Mouse (Mus musculus) liver, adult (tissue): ENCODE results near the gene Chpf.

Experiments used
- GATA4 ChIP-seq: IDR thresholded peaks from 2 replicates; pipeline ENCODE4 v1.6.1; 2014; ENCODE audit warnings: mild to moderate bottlenecking, low read length; ENCODE audit not compliant: insufficient replicate concordance

The Chpf gene

DNA sequence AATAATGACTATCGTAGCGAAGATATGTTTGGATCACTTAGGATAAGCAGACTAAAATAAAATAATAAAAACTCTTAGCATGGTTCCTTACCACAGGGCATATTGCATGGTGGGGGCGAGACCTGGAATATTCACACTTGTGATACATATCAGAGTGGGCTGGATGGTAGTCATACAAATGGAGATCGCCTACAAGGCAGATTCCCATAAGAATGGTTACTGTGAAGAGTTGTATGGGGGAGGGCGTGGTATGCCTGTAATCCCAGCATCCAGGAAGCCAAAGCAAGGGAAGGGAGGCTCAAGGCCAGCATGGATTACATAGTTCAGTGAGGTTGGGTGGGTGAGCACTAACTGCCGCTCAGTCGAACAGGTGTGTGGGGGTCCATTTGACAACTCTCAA, 1.6 kb upstream of the Chpf start:
- TF ChIP-seq GATA4, result no peak

DNA sequence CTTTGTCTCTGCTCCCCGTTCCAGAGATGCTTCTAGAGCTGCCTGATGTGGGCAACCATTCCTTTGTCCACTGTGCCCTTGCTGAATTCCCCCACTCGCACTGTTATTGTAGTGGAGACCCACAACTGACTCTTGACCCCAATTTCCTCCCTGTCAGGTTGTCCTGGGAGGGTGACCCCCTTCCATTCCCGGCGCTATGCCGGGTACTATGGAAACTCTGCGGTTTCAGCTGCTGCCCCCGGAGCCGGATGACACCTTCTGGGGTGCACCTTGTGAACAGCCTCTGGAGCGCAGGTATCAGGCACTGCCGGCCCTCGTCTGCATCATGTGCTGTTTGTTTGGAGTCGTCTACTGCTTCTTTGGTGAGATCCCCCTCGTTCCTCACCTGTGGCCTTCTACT, 929 bp upstream of the Chpf start:
- no peak for TF ChIP-seq GATA4

DNA sequence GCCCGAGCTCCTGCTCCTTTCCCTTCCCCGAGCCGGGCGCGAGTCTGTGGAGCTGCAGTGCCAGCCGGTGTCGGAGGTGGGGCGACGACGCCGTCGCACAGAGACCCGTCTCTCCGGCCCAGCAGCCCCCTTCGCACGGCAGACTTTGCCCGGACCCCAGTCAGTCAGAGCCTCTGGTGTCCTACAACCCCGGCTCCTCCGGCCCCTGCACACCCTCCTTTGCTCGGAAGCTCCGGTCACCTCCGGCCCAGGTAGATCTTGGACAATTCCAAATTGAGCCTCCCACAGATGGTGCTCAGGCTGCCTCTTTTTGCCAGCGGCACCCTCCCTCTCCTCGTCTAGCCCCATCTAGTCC, 505 bp upstream of the Chpf start:
- no peak for TF ChIP-seq GATA4

DNA sequence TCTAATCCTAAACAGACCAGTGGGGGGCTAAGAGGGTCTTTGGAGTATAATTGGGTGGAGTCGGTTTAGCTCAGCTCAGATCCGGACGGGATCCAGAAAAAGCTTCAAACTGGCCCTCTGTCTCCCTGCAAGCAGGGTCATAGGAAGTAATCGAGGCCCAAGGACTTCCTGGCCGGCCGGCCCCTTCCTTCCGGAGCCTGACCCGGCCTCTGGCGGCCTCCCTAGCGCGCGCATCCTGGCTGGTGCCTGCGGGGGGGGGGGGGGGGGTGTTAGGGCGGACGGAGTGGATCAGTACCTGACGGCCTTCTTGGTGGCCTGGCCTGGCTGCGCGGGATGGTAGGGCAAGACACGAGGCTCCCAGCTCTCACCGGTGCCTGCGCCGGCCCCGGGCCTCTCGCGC, 610 bp downstream of the Chpf start:
- no peak for TF ChIP-seq GATA4

DNA sequence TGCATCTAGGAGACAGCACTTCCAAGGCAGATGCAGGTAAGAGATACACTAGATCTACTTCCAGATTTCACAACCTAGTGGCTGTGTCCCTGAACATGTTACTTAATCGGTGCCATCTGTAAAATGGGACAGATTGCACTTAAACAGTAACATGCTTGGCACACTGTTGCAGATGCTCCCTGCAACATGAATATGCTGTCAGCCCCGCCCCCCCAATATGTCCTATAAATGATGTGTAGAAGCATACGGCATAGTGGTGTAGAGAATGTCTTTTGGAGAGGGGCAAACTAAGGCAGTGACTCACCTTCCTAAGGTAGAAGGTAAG, 1.2 kb downstream of the Chpf start:
- no peak for TF ChIP-seq GATA4

DNA sequence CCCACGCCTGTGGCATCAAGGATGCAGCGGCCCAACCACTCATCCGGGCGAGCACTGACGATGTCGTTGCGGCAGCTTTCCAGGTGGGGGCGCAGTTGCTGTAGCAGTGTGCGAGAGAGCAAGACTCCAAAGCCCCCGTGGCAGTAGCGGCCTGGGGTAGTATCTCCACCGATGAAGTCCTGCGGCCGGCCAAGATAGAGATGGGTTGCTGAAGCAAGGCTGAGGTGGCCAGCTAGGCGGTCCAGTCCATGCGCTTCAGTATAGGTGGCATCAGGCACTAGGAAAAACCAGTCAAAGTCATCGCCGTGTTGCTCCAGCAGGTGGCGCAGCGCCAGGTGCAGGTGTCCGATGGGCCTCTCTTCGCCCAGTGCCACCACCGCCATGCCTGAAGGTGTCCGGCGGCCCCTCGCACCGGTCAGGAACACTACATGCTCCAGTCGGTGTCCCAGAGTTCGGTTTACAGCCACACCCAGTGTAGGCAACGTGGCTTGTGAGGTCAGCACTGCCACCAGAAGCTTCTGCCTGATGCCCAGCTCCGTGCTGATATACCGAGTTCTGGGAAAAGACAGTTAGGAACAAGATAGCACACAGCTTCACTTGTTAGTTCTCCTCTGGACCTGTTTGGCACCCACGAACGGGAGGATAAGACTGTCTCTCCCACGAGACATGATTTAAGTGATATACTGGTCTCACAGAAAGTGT, 1.7 kb downstream of the Chpf start:
- no peak for TF ChIP-seq GATA4

DNA sequence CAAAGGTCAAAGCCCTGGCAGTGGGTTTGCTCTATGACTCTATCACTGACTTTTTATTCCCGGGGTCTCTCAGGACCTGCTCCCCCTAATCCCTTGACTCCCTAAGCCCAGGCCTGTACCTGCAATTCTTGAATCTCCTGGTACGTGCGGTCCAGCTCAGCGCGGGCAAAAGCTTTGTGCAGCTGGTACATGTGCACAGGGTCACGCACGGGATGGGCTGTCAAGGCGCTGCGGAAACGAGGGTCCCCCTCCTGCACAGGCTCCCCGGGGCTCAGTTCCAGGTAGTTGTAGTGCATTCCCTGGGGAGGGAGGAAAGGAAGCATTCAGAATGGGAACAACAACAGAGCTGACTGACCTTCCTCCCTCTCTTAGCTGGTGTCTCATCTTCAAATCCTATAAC, 2.7 kb downstream of the Chpf start:
- no peak for TF ChIP-seq GATA4

DNA sequence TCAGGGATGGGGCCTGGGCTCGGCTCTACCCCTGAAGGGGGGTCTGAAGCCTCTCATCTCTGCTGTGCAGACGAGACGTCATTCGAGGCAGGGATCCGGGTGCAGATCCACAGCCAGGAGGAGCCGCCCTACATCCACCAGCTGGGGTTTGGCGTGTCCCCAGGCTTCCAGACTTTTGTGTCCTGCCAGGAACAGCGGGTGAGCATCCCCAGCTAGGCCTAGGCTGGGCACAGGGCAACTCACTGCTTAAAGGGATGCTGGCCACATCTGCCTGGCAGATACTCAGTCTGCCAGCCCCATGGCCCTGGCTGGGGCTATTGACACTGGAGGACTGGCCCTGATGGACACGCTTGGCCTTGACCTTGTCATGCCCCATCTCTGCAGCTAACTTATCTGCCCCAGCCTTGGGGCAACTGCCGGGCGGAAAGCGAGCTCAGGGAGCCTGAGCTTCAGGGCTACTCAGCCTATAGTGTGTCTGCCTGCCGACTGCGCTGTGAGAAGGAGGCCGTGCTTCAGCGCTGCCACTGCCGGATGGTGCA, 9.8 kb downstream of the Chpf start:
- no peak for TF ChIP-seq GATA4

DNA sequence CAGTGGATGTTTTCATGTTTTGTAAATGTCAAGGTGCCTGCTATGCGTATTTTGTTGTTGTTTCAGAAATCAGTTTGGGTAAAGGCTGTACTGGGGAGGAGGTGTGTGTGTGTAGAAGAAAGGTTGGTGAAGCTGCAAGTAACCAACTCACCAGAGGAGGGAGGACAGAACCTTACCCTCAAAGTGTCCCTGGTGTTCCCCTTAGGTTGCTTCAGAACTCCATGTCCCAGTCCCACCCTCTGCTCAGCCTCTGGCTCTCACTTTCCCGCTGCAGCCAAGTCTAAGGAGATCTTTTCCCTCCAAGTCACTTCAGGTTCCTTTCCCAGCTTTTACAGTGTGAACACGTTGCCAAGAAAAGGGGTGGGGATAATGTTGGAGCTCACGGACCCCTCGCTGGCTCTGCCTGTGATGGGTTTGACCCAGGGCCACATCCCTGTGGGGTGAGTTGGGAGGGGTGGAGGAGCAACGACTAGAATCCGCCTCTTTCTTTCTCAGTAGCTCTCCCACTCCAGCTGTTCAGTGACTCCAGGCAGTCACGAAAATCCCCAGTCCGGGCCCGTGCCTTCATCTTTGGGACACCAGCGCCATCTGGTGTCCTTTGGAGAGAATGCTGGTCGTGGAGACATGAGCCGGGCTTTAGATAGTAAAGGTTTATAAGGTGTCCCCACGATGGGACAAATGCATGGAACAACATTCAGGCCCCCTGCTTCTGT, 11.7 kb downstream of the Chpf start:
- no peak for TF ChIP-seq GATA4

DNA sequence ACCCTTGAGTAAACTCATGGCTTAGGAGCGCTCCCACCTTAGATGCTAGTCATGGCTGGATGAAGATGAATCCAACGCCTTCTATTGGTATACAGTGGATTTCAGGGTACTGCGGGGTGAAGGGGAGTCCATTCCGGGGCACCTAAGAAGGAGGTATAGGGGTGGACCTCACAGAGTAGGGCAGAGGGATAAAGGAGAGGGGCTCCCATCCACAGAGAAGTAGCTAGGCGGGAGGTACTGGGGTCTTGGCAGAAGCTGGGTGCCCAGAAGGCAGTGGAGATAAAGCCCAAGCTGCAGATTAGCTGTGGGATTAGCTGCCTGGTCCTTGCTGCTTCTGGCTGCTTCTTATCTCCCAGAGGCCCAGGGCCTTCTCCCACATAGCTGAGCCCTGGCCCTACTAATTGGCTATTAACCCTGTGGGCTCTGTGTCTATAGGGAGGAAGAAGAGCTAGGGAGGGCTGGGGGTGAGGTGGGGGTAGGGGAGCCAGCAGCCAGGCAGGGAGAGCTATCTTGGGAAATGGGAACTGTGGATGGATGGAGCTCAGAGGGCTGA, 15.4 kb downstream of the Chpf start:
- TF ChIP-seq GATA4, result no peak

DNA sequence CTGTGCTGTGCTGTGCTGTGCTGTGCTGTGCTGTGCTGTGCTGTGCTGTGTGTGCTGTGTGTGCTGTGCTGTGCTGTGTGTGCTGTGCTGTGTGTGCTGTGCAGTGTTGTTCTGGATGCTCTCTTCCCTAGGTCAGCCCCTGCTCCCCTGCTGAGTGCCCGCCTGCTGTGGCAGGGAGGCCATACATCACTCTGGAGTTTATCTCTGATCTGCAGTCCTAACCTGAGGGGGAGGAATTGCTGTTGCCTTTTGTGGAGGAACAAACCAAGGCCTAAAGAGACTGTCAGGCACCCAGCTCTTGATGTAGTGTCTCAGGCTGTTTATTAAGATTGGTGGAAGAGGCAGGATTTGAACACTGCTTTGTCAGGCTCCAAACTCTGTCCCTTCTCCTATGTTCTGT, 16.5 kb downstream of the Chpf start:
- no peak for TF ChIP-seq GATA4

DNA sequence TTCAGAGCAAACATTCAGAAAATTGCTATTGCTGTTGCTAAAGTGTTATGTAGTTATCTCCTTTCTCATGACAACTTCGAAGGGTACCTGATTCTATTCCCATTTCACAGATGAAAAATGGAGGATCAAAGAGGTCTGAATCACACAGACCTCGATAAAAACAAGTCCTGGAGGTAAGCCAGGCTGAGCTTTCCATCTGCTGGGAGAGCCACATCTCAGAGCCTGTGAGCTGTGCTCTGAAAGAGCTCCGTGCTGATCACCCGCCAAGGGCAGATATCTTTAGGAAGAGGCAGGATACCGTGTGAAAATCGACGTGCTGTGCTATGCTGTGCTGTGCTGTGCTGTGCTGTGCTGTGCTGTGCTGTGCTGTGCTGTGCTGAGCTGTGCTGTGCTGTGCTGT, 18.8 kb downstream of the Chpf start:
- no peak for TF ChIP-seq GATA4

DNA sequence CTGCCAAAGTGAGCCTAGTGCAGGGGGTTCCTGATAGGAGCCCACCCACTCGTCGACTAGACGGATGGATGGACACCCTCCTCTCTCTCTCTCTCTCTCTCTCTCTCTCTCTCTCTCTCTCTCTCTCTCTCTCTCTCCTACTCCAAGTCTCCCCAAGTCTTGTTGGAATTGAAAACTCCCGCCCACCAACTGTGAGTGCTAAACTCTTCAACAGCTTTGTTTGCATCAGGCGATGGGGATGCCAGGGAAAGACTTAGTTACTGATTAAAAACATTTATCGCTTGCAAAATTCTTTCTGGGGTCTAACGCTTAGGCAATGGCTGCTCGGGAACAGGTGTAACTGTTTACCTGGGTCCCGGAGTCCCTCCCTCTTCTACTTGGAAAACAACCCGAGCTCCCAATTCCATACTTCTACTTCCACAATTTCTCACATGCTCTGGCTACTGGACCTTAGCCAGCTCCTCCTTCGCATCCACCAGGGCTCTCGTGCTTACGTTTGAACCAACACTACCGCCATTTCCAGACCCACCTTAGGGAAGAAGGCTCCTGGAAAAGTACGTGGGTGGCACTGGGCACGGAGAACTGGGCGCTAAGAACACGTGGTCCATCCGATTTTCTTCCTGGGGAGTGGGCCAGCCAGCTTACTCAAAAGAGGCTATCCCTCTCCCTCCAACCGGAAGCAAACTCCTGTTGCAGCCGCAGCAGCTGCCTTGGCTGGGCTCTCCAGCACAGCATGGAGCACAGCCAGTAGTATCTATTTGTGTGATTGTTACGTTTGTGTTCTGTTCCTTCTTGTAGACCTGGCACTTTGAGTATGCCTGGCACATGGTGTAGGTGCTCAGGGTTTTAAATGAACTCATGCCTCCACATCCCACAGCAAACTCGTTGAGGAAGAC, 20.1 kb downstream of the Chpf start:
- no peak for TF ChIP-seq GATA4

DNA sequence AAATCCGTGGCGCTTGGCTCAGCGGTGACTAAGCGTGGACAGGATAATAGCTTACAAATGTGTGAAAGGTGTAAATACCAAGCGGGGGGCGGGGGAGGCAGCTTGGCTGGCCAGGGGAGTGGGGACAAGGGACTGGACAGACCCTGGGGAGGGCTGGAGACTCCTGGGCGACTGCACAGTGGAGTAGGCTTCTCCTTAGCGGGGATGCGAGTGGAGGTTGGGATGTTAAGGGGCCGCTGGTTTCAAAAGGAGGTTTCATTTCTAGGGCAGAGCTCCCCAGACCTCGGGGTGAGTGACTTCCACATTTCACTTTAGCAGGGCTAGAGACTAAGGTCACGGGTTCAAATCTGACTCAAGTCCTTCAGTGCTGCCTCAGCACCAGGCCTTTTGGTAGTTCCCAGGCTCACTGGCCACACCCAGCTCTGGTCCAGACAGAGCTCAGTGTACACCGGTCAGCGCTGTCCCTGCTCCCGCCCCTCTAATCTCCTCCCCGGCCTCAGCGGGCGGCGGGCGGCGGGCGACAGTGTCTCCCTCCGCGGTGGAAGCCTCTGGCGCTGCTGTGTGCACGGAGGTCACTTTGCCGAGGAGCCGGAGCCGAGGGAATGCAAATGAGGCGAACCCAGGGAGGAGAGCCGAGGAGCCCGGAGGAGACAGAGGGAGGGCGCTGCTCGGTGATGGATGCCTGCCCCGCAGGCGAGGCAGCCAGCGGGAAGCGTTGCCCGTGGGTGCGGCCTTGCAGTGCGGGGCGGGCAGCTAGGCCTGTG, 20.9 kb downstream of the Chpf start:
- no peak for TF ChIP-seq GATA4

DNA sequence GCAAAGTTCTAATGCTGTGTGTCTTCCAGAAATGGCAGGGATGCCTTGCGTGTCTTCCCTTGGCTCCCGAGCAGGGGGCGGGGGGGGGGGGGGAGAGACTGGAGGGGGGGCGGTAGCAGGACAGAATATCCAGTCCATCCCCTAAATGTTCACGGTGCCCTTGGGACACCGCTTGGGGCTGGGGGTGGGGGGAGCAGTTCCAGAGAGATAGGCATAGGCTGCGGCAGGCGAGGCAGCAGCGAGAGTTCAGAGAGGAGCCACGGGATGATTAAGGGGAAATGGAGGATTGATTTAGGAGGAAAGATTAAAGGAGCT, 21.4 kb downstream of the Chpf start:
- no peak for TF ChIP-seq GATA4
